Mouse (Mus musculus) hindbrain, embryonic 11.5 days (tissue): Measurements from ENCODE around the gene Dgkh. TPM values are rescaled to one million over a fixed set of nuclear protein-coding genes. Genes with fewer than 3 reads are reported as not detected.

Experiments
- ATAC-seq: fragments of 200-750 bp; cut with Nextera tagmentation; 2 replicates; pipeline ENCODE4 v1.8.0; 2017; ENCODE audit warnings: mild to moderate bottlenecking, moderate TSS enrichment, moderate library complexity; ENCODE audit not compliant: low FRiP score
- DNase-seq: peaks from one replicate; pipeline ENCODE4 v3.0.0-alpha.2; 2015; ENCODE audit warnings: low spot score
- H3K27ac ChIP-seq: fragments of 300-500 bp; sonication (generic); 2 replicates; pipeline ENCODE4 v1.5.1; 2014; ENCODE audit warnings: mild to moderate bottlenecking, low read depth, low read length
- H3K27me3 ChIP-seq: fragments of 300-500 bp; sonication (generic); 2 replicates; pipeline ENCODE4 v1.6.1; 2014; ENCODE audit warnings: mild to moderate bottlenecking, low read length, moderate library complexity, mixed read lengths; ENCODE audit not compliant: control insufficient read depth, insufficient read depth
- H3K36me3 ChIP-seq: fragments of 300-500 bp; sonication (generic); 2 replicates; pipeline ENCODE4 v1.6.1; 2014; ENCODE audit warnings: mild to moderate bottlenecking, low read length, moderate library complexity, mixed read lengths; ENCODE audit not compliant: control insufficient read depth, insufficient read depth
- H3K4me1 ChIP-seq: fragments of 300-500 bp; sonication (generic); replicated peaks from 2 replicates; pipeline ENCODE4 v1.6.1; 2014; ENCODE audit warnings: low read length, mixed read lengths; ENCODE audit not compliant: control insufficient read depth, insufficient read depth
- H3K4me2 ChIP-seq: fragments of 300-500 bp; sonication (generic); replicated peaks from 2 replicates; pipeline ENCODE4 v1.6.1; 2014; ENCODE audit warnings: mild to moderate bottlenecking, low read depth, low read length
- H3K4me3 ChIP-seq: fragments of 300-500 bp; sonication (generic); 2 replicates; pipeline ENCODE4 v1.5.1; 2014; ENCODE audit warnings: low read depth, low read length
- H3K9ac ChIP-seq: fragments of 300-500 bp; sonication (generic); 2 replicates; pipeline ENCODE4 v1.6.1; 2014; ENCODE audit warnings: low read depth, low read length
- H3K9me3 ChIP-seq: fragments of 300-500 bp; sonication (generic); 2 replicates; pipeline ENCODE4 v1.6.1; 2016; ENCODE audit warnings: low read length; ENCODE audit not compliant: control insufficient read depth
- WGBS: fragments of 180-500 bp; shearing (Covaris S2); extraction: QIAGEN DNeasy Blood & Tissue Kit; methylation state at CpG from one replicate; pipeline ENCODE4 v1.1.7; 2014; 5-methylcytosine and 5-hydroxymethylcytosine counted together
- polyA plus RNA-seq: library from polyadenylated mRNA; unstranded; fragments of >200 nt; fragmentation: Nextera tagmentation; extraction: Ambion mirVana; gene quantifications from 2 replicates; pipeline ENCODE4 v1.2.1, GENCODE M21; 2014

The Dgkh gene
- polyA plus RNA-seq, 1 experiment from 2014 or later: 2.2 TPM

GRCm38 (mm10) chr14:78677852-78678588, 54.6 kb downstream of the Dgkh start:
- ATAC-seq (no peak), DNase-seq (peak; percentile 30)
- Histone ChIP-seq H3K36me3 (no peaks in the 10 kb centered on the region), H3K4me2 (no peak overlapping the region), H3K27me3 (no peaks in the 10 kb centered on the region), H3K4me1 (no peaks in the 10 kb centered on the region), H3K27ac (no peak overlapping the region), H3K4me3 (no peak overlapping the region), H3K9ac (no peak overlapping the region), H3K9me3 (no peaks in the 10 kb centered on the region)
- whole genome bisulfite sequencing: 41% methylated on average over 7 of the region's 7 CpGs

DNA sequence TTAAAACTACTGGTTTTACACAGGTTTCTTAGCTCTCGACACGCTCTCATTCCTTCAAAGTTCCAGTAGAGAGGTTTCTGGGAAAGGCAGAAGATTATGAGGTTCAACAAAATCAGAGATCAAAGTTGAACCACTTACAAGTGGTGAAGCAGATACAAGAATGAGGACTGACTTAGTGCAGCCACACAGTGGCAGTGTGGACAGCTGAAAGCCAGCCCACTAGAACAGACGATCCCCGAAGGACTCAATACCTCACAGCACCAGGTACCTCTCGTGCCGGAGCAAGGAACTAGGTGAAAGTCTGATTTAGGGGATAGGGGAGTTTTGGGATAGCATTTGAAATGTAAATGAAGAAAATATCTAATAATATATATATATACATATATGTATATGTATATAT, 56.1 kb downstream of the Dgkh start:
- 81% methylated on average over 6 of the region's 6 CpGs for WGBS
- H3K4me1 ChIP-seq: no peaks in the 10 kb centered on the region
- H3K27me3 ChIP-seq: no peaks in the 10 kb centered on the region
- no peaks in the 10 kb centered on the region for H3K36me3 ChIP-seq
- H3K27ac ChIP-seq: no peak overlapping the region
- no peak overlapping the region for H3K4me2 ChIP-seq
- no peak overlapping the region for H3K4me3 ChIP-seq
- ATAC-seq (no peak), DNase-seq (no peak)
- H3K9me3 ChIP-seq: no peaks in the 10 kb centered on the region
- H3K9ac ChIP-seq: no peak overlapping the region

- no peaks in the 10 kb centered on the region for H3K4me1 ChIP-seq
- 89% methylated on average over 9 of the region's 9 CpGs for WGBS
- ATAC-seq (no peak), DNase-seq (no peak)
- H3K4me2 ChIP-seq: no peak overlapping the region
- H3K9me3 ChIP-seq: no peaks in the 10 kb centered on the region
- H3K27ac ChIP-seq: no peak overlapping the region
- H3K27me3 ChIP-seq: no peaks in the 10 kb centered on the region
- H3K4me3 ChIP-seq: no peak overlapping the region
- no peaks in the 10 kb centered on the region for H3K36me3 ChIP-seq
- H3K9ac ChIP-seq: no peak overlapping the region
These were observed 58.0 kb downstream of the Dgkh start for GRCm38 (mm10) chr14:78674606-78675005.

DNA sequence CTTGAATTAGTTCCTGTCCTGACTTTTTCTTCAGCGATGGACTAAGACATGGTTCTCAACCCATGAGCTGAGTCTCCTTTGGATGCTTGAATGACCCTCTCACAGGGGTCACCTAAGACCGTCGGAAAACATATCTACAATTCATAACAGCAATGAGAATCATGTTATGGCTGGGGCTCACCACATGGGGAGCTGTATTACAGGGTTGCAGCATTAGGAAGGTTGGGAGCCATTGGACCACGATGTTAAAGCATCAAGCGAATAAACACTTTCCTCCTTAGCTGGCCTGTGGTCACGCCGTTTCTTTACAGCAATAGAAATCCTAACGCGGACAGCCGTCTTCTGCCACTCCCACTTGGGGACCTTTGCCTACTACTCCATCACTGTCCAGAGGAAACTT, 62.6 kb downstream of the Dgkh start:
- no peak overlapping the region for H3K27ac ChIP-seq
- no peaks in the 10 kb centered on the region for H3K27me3 ChIP-seq
- DNase-seq: peak; percentile 35
- H3K9me3 ChIP-seq: no peaks in the 10 kb centered on the region
- no peak overlapping the region for H3K4me3 ChIP-seq
- no peaks in the 10 kb centered on the region for H3K36me3 ChIP-seq
- no peak for ATAC-seq
- no peak overlapping the region for H3K4me2 ChIP-seq
- H3K4me1 ChIP-seq: no peaks in the 10 kb centered on the region
- WGBS: 76% methylated on average over 10 of the region's 10 CpGs
- H3K9ac ChIP-seq: no peak overlapping the region

DNA sequence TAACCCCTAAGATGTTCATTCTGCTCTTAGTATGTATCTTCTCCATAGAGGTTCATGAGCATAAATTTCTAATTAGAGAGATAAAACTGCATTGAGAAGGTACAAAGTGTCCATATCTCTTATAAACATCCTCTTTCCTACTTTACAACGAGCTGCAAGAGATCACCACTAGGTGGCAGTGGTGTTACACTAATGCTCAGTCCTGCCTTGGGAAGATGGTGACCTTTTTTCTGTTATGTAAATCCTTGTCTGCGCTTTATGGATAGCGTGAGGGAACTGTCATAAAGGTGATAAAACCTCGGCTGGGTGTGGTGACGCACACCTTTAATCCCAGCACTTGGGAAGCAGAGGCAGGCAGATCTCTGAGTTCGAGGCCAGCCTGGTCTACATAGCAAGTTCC, 64.3 kb downstream of the Dgkh start:
- Histone ChIP-seq H3K27me3 (no peaks in the 10 kb centered on the region), H3K9ac (no peak overlapping the region), H3K4me1 (no peaks in the 10 kb centered on the region), H3K4me3 (no peak overlapping the region), H3K4me2 (no peak overlapping the region), H3K9me3 (no peaks in the 10 kb centered on the region), H3K36me3 (no peaks in the 10 kb centered on the region), H3K27ac (no peak overlapping the region)
- 22% methylated on average over 6 of the region's 6 CpGs for WGBS
- ATAC-seq (peak; percentile 73), DNase-seq (peak; percentile 88)

DNA sequence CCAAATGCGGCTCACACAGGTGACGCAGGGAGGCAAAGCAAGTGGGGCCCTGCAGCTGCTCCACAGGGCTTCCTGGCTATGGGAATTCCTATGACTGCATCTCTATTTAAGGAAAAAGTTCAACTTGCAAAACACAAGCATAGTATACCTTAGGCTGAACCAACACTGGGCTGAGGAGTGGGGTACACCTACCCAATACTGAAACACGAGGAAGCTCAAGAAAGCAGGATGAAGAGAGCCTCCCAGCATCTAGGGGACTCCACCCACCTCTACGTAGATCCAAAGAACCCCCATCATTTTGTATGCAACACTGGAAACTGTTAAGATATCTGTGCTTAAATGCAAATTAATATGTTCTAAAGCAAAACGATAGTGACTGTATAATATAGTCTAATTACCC, 64.8 kb downstream of the Dgkh start:
- Histone ChIP-seq H3K4me2 (no peak overlapping the region), H3K36me3 (no peaks in the 10 kb centered on the region), H3K27ac (no peak overlapping the region), H3K27me3 (no peaks in the 10 kb centered on the region), H3K4me1 (no peaks in the 10 kb centered on the region), H3K9me3 (no peaks in the 10 kb centered on the region), H3K9ac (no peak overlapping the region), H3K4me3 (no peak overlapping the region)
- no peak for DNase-seq
- no peak for ATAC-seq
- WGBS: 66% methylated on average over 5 of the region's 5 CpGs

- no peak overlapping the region for H3K27ac ChIP-seq
- H3K4me2 ChIP-seq: no peak overlapping the region
- H3K27me3 ChIP-seq: no peaks in the 10 kb centered on the region
These were observed 69.9 kb downstream of the Dgkh start for GRCm38 (mm10) chr14:78662641-78663040.

DNA sequence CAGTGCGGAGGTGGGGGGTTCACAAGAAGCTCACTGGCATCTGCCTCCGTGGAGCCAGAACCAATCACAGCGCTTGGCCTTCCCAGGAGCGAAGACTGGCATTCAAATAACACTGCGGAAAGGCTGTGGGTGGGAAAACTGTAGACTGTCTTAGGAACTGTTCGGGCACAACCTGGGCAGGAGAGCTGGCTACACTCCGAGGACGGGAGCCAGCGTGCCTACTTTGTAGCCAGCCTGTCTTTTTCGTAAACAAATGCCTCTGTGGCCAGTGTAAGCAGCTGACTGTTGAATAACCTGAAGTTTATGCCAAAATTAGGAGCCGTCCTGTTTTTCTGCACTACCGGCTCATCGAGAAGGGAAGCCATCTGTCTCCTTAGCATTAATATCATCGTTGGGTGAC, 71.1 kb downstream of the Dgkh start:
- Histone ChIP-seq H3K4me2 (no peak overlapping the region), H3K27ac (no peak overlapping the region), H3K9ac (no peak overlapping the region), H3K4me3 (no peak overlapping the region), H3K27me3 (no peaks in the 10 kb centered on the region), H3K9me3 (no peaks in the 10 kb centered on the region), H3K36me3 (no peaks in the 10 kb centered on the region), H3K4me1 (no peaks in the 10 kb centered on the region)
- 96% methylated on average over 14 of the region's 14 CpGs for WGBS
- no peak for DNase-seq
- no peak for ATAC-seq

More at GRCm38 (mm10) chr14:78662641-78663040, 69.9 kb downstream of the Dgkh start:
- Histone ChIP-seq H3K9me3 (no peaks in the 10 kb centered on the region), H3K4me3 (no peak overlapping the region), H3K36me3 (no peaks in the 10 kb centered on the region), H3K9ac (no peak overlapping the region), H3K4me1 (no peaks in the 10 kb centered on the region)
- DNase-seq: no peak
- WGBS: 84% methylated on average over 5 of the region's 5 CpGs
- ATAC-seq: no peak

GRCm38 (mm10) chr14:78658697-78659096, 73.9 kb downstream of the Dgkh start:
- H3K9ac ChIP-seq: no peak overlapping the region
- no peak overlapping the region for H3K27ac ChIP-seq
- DNase-seq: no peak
- no peak for ATAC-seq
- WGBS: 96% methylated on average over 6 of the region's 6 CpGs
- no peaks in the 10 kb centered on the region for H3K27me3 ChIP-seq
- H3K36me3 ChIP-seq: no peaks in the 10 kb centered on the region
- no peak overlapping the region for H3K4me3 ChIP-seq
- no peaks in the 10 kb centered on the region for H3K4me1 ChIP-seq
- no peaks in the 10 kb centered on the region for H3K9me3 ChIP-seq
- H3K4me2 ChIP-seq: no peak overlapping the region
